Comparison of ENCODE assay signal across 22 mouse cellular contexts in the genomic region with DNA sequence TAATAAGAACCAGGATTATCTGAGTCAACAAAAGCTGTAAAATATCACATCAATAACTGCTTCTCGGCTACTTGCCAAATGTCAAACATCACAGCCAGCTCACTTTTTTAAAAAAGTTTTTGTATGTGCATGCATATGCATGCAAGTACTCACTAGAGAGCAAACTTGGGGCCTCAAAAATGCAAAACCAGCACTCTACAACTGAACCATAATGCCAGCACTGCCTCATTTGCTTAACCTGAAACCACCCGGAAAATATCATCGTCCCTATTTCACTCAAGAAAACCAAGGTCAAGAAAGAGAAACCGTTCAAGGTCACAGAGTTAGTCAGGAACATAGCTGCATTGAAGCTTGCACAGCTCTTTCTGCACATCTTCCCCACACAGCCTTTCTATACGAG. TPM values are rescaled to one million over a fixed set of nuclear protein-coding genes. Genes with fewer than 3 reads are reported as not detected.
DNase-seq lines count a peak whose midpoint lies in the region; ATAC-seq and TF ChIP-seq lines count a peak whose summit lies in the region.
"Had no signal": no experiment of that assay in that cellular context is flagged by ENCODE, and none has a peak within 500 bp of the region (broad histone marks: within the 10 kb centered on the region; RNA-seq: fewer than 3 reads in every experiment).

No protein-coding gene starts in this region.

- H3K4me3 ChIP-seq in heart, embryonic 11.5 days (ENCODE audit: low read depth, low read length) = no peak overlapping the region
- no peak overlapping the region for H3K4me3 ChIP-seq in CH12.LX (replicated peaks in 1 of 3; ENCODE audit: low read depth in 2 of 3, low read length in 2 of 3, poor library complexity in 1 of 3)

- 86% methylated on average over 5 of the region's 5 CpGs for WGBS in heart, embryonic 11.5 days (ENCODE audit: insufficient replicate concordance)

- TF ChIP-seq EP300 in CH12.LX (IDR thresholded peaks at IDR 0.05; ENCODE audit: low read length) = peak; percentile 63

- H3K27ac ChIP-seq in heart, embryonic 11.5 days (ENCODE audit: low read depth, low read length) = no peak overlapping the region
- H3K27ac ChIP-seq in CH12.LX (ENCODE audit: insufficient read depth, low read depth) = peak overlapping the region; percentile 92

- no peaks in the 10 kb centered on the region for H3K79me2 ChIP-seq in CH12.LX (replicated peaks; ENCODE audit: control insufficient read depth, extremely low read depth, insufficient read depth, poor library complexity, severe bottlenecking)

- no peak for ATAC-seq in heart, embryonic 11.5 days (replicated peaks; ENCODE audit: insufficient number of reproducible peaks, low FRiP score, low TSS enrichment)
- ATAC-seq: activated CD4-positive, CD25-positive, alpha-beta regulatory T cell, adult 4 months; CD4-positive, CD25-positive, alpha-beta regulatory T cell, adult 4 months; Patski had no signal

- no peak for TF ChIP-seq CTCF in CH12.LX (conservative IDR thresholded peaks at IDR 0.05 in 1 of 2, IDR thresholded peaks at IDR 0.05 in 1 of 2; ENCODE audit: low read depth in 2 of 2, low read length in 2 of 2)

- in situ Hi-C loops in CH12.LX (cut with MboI; ENCODE audit: low pct_ligation_motif_present, low pct_unique_long_range_greater_than_20kb, low sequenced_read_pairs) = no loop called here

- H3K9me3 ChIP-seq in heart, embryonic 11.5 days (replicated peaks; ENCODE audit: control insufficient read depth, low read length) = no peaks in the 10 kb centered on the region
- H3K9me3 ChIP-seq in CH12.LX (replicated peaks; ENCODE audit: low read length) = no peaks in the 10 kb centered on the region
- H3K9me3 ChIP-seq: G1E had no signal

- H3K36me3 ChIP-seq in heart, embryonic 11.5 days (ENCODE audit: control insufficient read depth, insufficient read depth, low read length) = peaks cover 7% of the 10 kb centered on the region; the same call in 1 of the 2 replicates
- peaks cover 37 to 53% of the 10 kb centered on the region in 2 experiments for H3K36me3 ChIP-seq in CH12.LX (replicated peaks in 1 of 2; ENCODE audit: control insufficient read depth in 1 of 2, insufficient read depth in 1 of 2, low read length in 1 of 2)

- dilution Hi-C loops in CH12.LX (cut with MboI; ENCODE audit: extremely low pct_ligation_motif_present, extremely low pct_unique_long_range_greater_than_20kb, low sequenced_read_pairs) = no loop called here

- no peak overlapping the region for H3K9ac ChIP-seq in heart, embryonic 11.5 days (ENCODE audit: low read depth, low read length)
- H3K9ac ChIP-seq in CH12.LX (ENCODE audit: insufficient read depth, low read depth) = no peak overlapping the region

- no peak for TF ChIP-seq POLR2A in CH12.LX (IDR thresholded peaks at IDR 0.05; ENCODE audit: low read depth, low read length)

- no peaks in the 10 kb centered on the region for H3K27me3 ChIP-seq in heart, embryonic 11.5 days (ENCODE audit: control insufficient read depth, insufficient read depth, low read length)
- no peaks in the 10 kb centered on the region for H3K27me3 ChIP-seq in CH12.LX (replicated peaks)
- H3K27me3 ChIP-seq: Patski had no signal

- no peak overlapping the region for H3K4me2 ChIP-seq in heart, embryonic 11.5 days
- peak overlapping the region; percentile 65; the same call in 1 of the 2 replicates for H3K4me2 ChIP-seq in CH12.LX (ENCODE audit: insufficient read depth, low read depth, poor library complexity, severe bottlenecking)

- peaks cover 6% of the 10 kb centered on the region for H3K4me1 ChIP-seq in heart, embryonic 11.5 days (ENCODE audit: control insufficient read depth, insufficient read depth, low read length)
- peaks cover 11 to 23% of the 10 kb centered on the region in 2 experiments for H3K4me1 ChIP-seq in CH12.LX (ENCODE audit: control insufficient read depth in 1 of 2, insufficient read depth in 2 of 2)

- TF ChIP-seq RAD21 in CH12.LX (IDR thresholded peaks at IDR 0.05; ENCODE audit: low read depth, low read length) = no peak

- DNase-seq in heart, adult 11 months = peak; percentile 37
- peak; percentile 15 for DNase-seq in testis, postnatal 10 days (ENCODE audit: low spot score)
- DNase-seq in testis, postnatal 14 days (ENCODE audit: low spot score) = no peak
- peak; percentile 81 for DNase-seq in CH12.LX (ENCODE audit: extremely low read depth)
- DNase-seq in layer of hippocampus, adult 8-10 months (ENCODE audit: low spot score in 2 of 2) = no peak
- DNase-seq: adrenal gland, adult 2 months; adrenal gland, adult 8-10 months; adrenal gland, postnatal 10 days; adrenal gland, postnatal 14 days; adrenal gland, postnatal 25 days; adrenal gland, postnatal 36 days; B cell, adult 2 months; cerebellum, adult 11 months; cerebellum, adult 11-12 months; cerebellum, adult 18-20 months; cerebellum, adult 2 months had no signal

TF ChIP-seq in CH12.LX, 34 proteins besides CTCF, POLR2A, EP300 and RAD21:
- TF ChIP-seq IRF4 (IDR thresholded peaks at IDR 0.05; ENCODE audit: low read depth, low read length) = peak; percentile 81
- TF ChIP-seq ZNF384 (IDR thresholded peaks at IDR 0.05; ENCODE audit: low read depth, low read length) = peak; percentile 85
- TF ChIP-seq MEF2A (IDR thresholded peaks at IDR 0.05; ENCODE audit: borderline replicate concordance, low read depth, low read length) = peak; percentile 65; the same call in 1 of the 2 replicates
- TF ChIP-seq TCF12 (IDR thresholded peaks at IDR 0.05; ENCODE audit: low read depth, low read length) = peak; percentile 38; the same call in 1 of the 2 replicates
- TF ChIP-seq UBTF (IDR thresholded peaks at IDR 0.05; ENCODE audit: low read depth, low read length) = no peak
- TF ChIP-seq BHLHE40 (IDR thresholded peaks at IDR 0.05; ENCODE audit: low read depth, low read length) = peak; percentile 41; the same call in 1 of the 2 replicates
- TF ChIP-seq ETS1 (conservative IDR thresholded peaks at IDR 0.05; ENCODE audit: low read depth, low read length) = peak; percentile 77
- TF ChIP-seq POLR2AphosphoS2 (IDR thresholded peaks at IDR 0.05; ENCODE audit: low read depth, low read length) = no peak
- TF ChIP-seq KAT2A (IDR thresholded peaks at IDR 0.05; ENCODE audit: insufficient replicate concordance, low read length) = no peak
- 0 out of 2 replicates have a peak, but pooled peaks have one; percentile 9 for TF ChIP-seq JUN (IDR thresholded peaks at IDR 0.05; ENCODE audit: insufficient read depth, low read depth, low read length)
- TF ChIP-seq ZKSCAN1 (IDR thresholded peaks at IDR 0.05; ENCODE audit: borderline replicate concordance, low read depth, low read length) = no peak
- 0 out of 2 replicates have a peak, but pooled peaks have one; percentile 25 for TF ChIP-seq ELF1 (IDR thresholded peaks at IDR 0.05; ENCODE audit: low read depth, low read length)
- TF ChIP-seq USF2 (conservative IDR thresholded peaks at IDR 0.05; ENCODE audit: low read depth, low read length) = no peak
- TF ChIP-seq SIN3A (IDR thresholded peaks at IDR 0.05; ENCODE audit: low read length) = no peak
- no peak for TF ChIP-seq NRF1 (IDR thresholded peaks at IDR 0.05; ENCODE audit: low read depth, low read length)
- no peak for TF ChIP-seq CHD2 (IDR thresholded peaks at IDR 0.05; ENCODE audit: low read length)
- TF ChIP-seq HCFC1 (IDR thresholded peaks at IDR 0.05; ENCODE audit: low read depth, low read length) = peak; percentile 14; the same call in 1 of the 2 replicates
- TF ChIP-seq NELFE (IDR thresholded peaks at IDR 0.05; ENCODE audit: low read depth, low read length) = no peak
- TF ChIP-seq CHD1 (IDR thresholded peaks at IDR 0.05; ENCODE audit: low read depth, low read length) = no peak
- TF ChIP-seq ZMIZ1 (IDR thresholded peaks at IDR 0.05; ENCODE audit: low read depth, low read length) = no peak
- peak; percentile 77 for TF ChIP-seq MAFK (IDR thresholded peaks at IDR 0.05; ENCODE audit: insufficient replicate concordance, low read length)

RNA-seq across cellular contexts. Expression of a gene that starts 21.4 kb away (rescaled TPM):
- polyA plus RNA-seq in heart, embryonic 11.5 days (2014; fragmentation: Nextera tagmentation; extraction: Ambion mirVana) = 26.3 and 32.8 TPM in 2 replicates
- total RNA-seq in CH12.LX (2012; rRNA removed) (9.2 and 11.0 TPM in 2 replicates), CH12.LX (2014; rRNA removed) (5.3 and 11.1 TPM in 2 replicates)
- 21.7 and 24.7 TPM in 2 replicates for polyA plus RNA-seq in CH12.LX (2012; ENCODE audit: insufficient read length, low read depth)
- 10 to 100 TPM; 52.6 to 61.9 (median 60.6) TPM for total RNA-seq in layer of hippocampus, adult 8-10 months (2022)

RNA-seq across cellular contexts. Expression of a gene that starts 48.7 kb away (rescaled TPM):
- polyA plus RNA-seq in heart, embryonic 11.5 days (2014; fragmentation: Nextera tagmentation; extraction: Ambion mirVana) = 15.8 and 17.3 TPM in 2 replicates
- total RNA-seq in CH12.LX (2012; rRNA removed) (0.08 TPM in 1 of 2 replicates, not detected in the other), CH12.LX (2014; rRNA removed) (0.16 and 0.36 TPM in 2 replicates)
- 0.11 and 0.21 TPM in 2 replicates for polyA plus RNA-seq in CH12.LX (2012; ENCODE audit: insufficient read length, low read depth)
- 1 to 10 TPM; 3.2 to 4.3 (median 3.4) TPM for total RNA-seq in layer of hippocampus, adult 8-10 months (2022)
- total RNA-seq: MEL had no signal
- polyA plus RNA-seq: CD4-positive, CD25-positive, alpha-beta regulatory T cell, adult 4 months; Patski had no signal

Comparison
In these comparisons a context has a peak if more than half of its experiments do, and no peak if none do; other contexts are left out.
1. DNase-seq: peak in heart, adult 11 months (single experiment), testis, postnatal 10 days (single experiment) and CH12.LX (single experiment); none in testis, postnatal 14 days (single experiment) and layer of hippocampus, adult 8-10 months (0 of 2).
2. RNA of a gene that starts 21.4 kb away (total RNA-seq): 52.6 to 61.9 TPM in layer of hippocampus, adult 8-10 months; 5.3 to 11.1 TPM in CH12.LX; every median in the first group is over 4 times any median in the second.